Mouse (Mus musculus) thymus, adult 2 months (tissue): Measurements from ENCODE around the gene Brf1. TPM values are rescaled to one million over a fixed set of nuclear protein-coding genes. Genes with fewer than 3 reads are reported as not detected.
A peak's percentile ranks its signal among the peaks of the same experiment; 100 is the strongest.

ENCODE experiments used
- DNase-seq: peaks from one replicate; pipeline ENCODE4 v3.0.0; 2021
- H3K27ac ChIP-seq: fragments of 200-500 bp; 2 replicates; pipeline ENCODE4 v1.5.1; 2012; ENCODE audit warnings: low read length, control low read depth; ENCODE audit not compliant: control insufficient read depth, insufficient read depth
- H3K27me3 ChIP-seq: fragments of 200-500 bp; 2 replicates; pipeline ENCODE4 v1.6.1; 2012; ENCODE audit warnings: mild to moderate bottlenecking, low read length, moderate library complexity, mixed read lengths; ENCODE audit not compliant: control insufficient read depth, insufficient read depth
- H3K36me3 ChIP-seq: fragments of 200-500 bp; 2 replicates; pipeline ENCODE4 v1.6.1; 2012; ENCODE audit warnings: mild to moderate bottlenecking, low read length, moderate library complexity; ENCODE audit not compliant: control insufficient read depth, insufficient read depth
- H3K4me1 ChIP-seq: fragments of 200-500 bp; replicated peaks from 2 replicates; pipeline ENCODE4 v1.6.1; 2012; ENCODE audit warnings: low read length; ENCODE audit not compliant: control insufficient read depth, insufficient read depth
- H3K4me3 ChIP-seq: fragments of 200-500 bp; 2 replicates; pipeline ENCODE4 v1.5.1; 2012; ENCODE audit warnings: mild to moderate bottlenecking, low read length, control low read depth, moderate library complexity; ENCODE audit not compliant: control insufficient read depth, insufficient read depth
- CTCF ChIP-seq: fragments of 200-500 bp; IDR thresholded peaks from 2 replicates; pipeline ENCODE4 v1.5.1; 2012; ENCODE audit warnings: mild to moderate bottlenecking, control low read depth, low read length, moderate library complexity, borderline replicate concordance; ENCODE audit not compliant: control insufficient read depth, poor library complexity, insufficient read depth; ENCODE audit errors: extremely low read depth
- POLR2A ChIP-seq: fragments of 200-500 bp; IDR thresholded peaks from 2 replicates; pipeline ENCODE4 v1.6.1; 2012; ENCODE audit warnings: mild to moderate bottlenecking, low read length, control low read depth, moderate library complexity; ENCODE audit not compliant: control insufficient read depth, poor library complexity, insufficient read depth; ENCODE audit errors: extremely low read depth
- WGBS: fragments of 180-500 bp; shearing (Covaris S2); methylation state at CpG from one replicate; pipeline ENCODE4 v1.1.7; 2018; 5-methylcytosine and 5-hydroxymethylcytosine counted together
- polyA plus RNA-seq: library from polyadenylated mRNA; depleted of rRNA; stranded (reverse); fragments of >200 nt; gene quantifications from 2 replicates; pipeline ENCODE4 v1.2.3, GENCODE M21; 2012

Gene Brf1
- polyA plus RNA-seq, 1 experiment, result 247 TPM

- 25% methylated on average over 8 of the region's 8 CpGs for WGBS
- Histone ChIP-seq H3K27me3 (no peaks in the 10 kb centered on the region), H3K36me3 (no peaks in the 10 kb centered on the region), H3K27ac (no peak overlapping the region), H3K4me1 (peaks cover 29% of the 10 kb centered on the region), H3K4me3 (no peak overlapping the region)
- no peak for DNase-seq
- TF ChIP-seq CTCF (no peak), POLR2A (no peak)
Measured at GRCm38 (mm10) chr12:112952433-112952832, 48.1 kb downstream of the Brf1 start.

GRCm38 (mm10) chr12:112951150-112951842 is 49.2 kb downstream of the Brf1 start:
- no peaks in the 10 kb centered on the region for H3K36me3 ChIP-seq
- H3K27me3 ChIP-seq, result no peaks in the 10 kb centered on the region
- H3K27ac ChIP-seq, result no peak overlapping the region
- peaks cover 25% of the 10 kb centered on the region for H3K4me1 ChIP-seq
- DNase-seq, result no peak
- WGBS, result 31% methylated on average over 7 of the region's 7 CpGs
- H3K4me3 ChIP-seq, result no peak overlapping the region
- no peak for TF ChIP-seq POLR2A
- no peak for TF ChIP-seq CTCF

- no peak overlapping the region for H3K27ac ChIP-seq
Measured at GRCm38 (mm10) chr12:112950761-112951129, 49.8 kb downstream of the Brf1 start.

GRCm38 (mm10) chr12:112950040-112950760 is 50.3 kb downstream of the Brf1 start:
- no peak overlapping the region for H3K27ac ChIP-seq
- DNase-seq, result peak; percentile 79
- TF ChIP-seq CTCF, result no peak
- no peak for TF ChIP-seq POLR2A

More at GRCm38 (mm10) chr12:112950761-112951129, 49.8 kb downstream of the Brf1 start:
- Histone ChIP-seq H3K4me3 (peak overlapping the region; percentile 47), H3K36me3 (no peaks in the 10 kb centered on the region), H3K4me1 (peaks cover 24% of the 10 kb centered on the region), H3K27me3 (no peaks in the 10 kb centered on the region)
- DNase-seq, result no peak
- TF ChIP-seq CTCF (no peak), POLR2A (no peak)
- WGBS, result 20% methylated on average over 6 of the region's 6 CpGs

GRCm38 (mm10) chr12:112947307-112947706 is 53.2 kb downstream of the Brf1 start:
- Histone ChIP-seq H3K27me3 (no peaks in the 10 kb centered on the region), H3K4me3 (no peak overlapping the region), H3K27ac (no peak overlapping the region), H3K4me1 (peaks cover 22% of the 10 kb centered on the region), H3K36me3 (no peaks in the 10 kb centered on the region)
- DNase-seq, result peak; percentile 47
- TF ChIP-seq CTCF (no peak), POLR2A (no peak)
- WGBS, result 39% methylated on average over 4 of the region's 4 CpGs

More at GRCm38 (mm10) chr12:112950040-112950760, 50.3 kb downstream of the Brf1 start:
- Histone ChIP-seq H3K27me3 (no peaks in the 10 kb centered on the region), H3K4me3 (peak overlapping the region; percentile 47), H3K4me1 (peaks cover 24% of the 10 kb centered on the region), H3K36me3 (no peaks in the 10 kb centered on the region)
- WGBS, result under 1% methylated on average over 58 of the region's 58 CpGs

GRCm38 (mm10) chr12:112943669-112944068 is 56.8 kb downstream of the Brf1 start:
- WGBS, result 92% methylated on average over 2 of the region's 2 CpGs

More at GRCm38 (mm10) chr12:112943669-112944068, 56.8 kb downstream of the Brf1 start:
- no peak for TF ChIP-seq CTCF
- Histone ChIP-seq H3K27ac (no peak overlapping the region), H3K36me3 (no peaks in the 10 kb centered on the region), H3K4me1 (peaks cover 19% of the 10 kb centered on the region), H3K27me3 (no peaks in the 10 kb centered on the region), H3K4me3 (no peak overlapping the region)
- no peak for DNase-seq
